Mouse (Mus musculus): ENCODE results near the gene Rhoa. TPM values are rescaled to one million over a fixed set of nuclear protein-coding genes. Genes with fewer than 3 reads are reported as not detected.
"Not testable (repeated sequence)": the region's sequence is repeated elsewhere in the genome, so short reads cannot be mapped to it uniquely, and the experiment has no call there.

Gene Rhoa
- polyA plus RNA-seq, 1 experiment from 2014 or later: 151 TPM

DNA sequence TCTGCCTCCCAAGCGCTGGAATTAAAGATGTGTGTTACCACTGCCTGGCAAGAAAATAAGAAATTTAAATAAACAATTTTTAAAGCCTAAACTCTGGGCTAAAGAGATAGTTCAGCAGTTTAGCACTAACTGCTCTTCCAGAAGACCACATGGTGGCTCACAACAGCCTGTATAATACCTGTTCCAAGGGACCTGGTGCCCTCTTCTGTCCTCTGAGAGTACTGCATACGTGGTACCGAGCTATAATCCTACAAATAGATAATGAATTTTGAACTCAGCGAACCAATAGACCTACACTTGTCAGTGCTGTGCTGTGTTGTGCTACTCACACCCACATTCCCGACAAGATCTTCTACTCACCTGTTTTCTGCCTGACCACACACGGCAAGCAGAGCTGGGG, 21.5 kb upstream of the Rhoa start:
- Histone ChIP-seq H3K4me2 (ENCODE audit: low read depth, low read length) (no peak overlapping the region), H3K4me3 (ENCODE audit: low read depth, low read length) (no peak overlapping the region), H3K4me1 (ENCODE audit: control insufficient read depth, insufficient read depth, low read length) (no peaks in the 10 kb centered on the region; the same call in 1 of the 2 replicates), H3K27ac (ENCODE audit: low read depth, low read length) (no peak overlapping the region), H3K9ac (replicated peaks; ENCODE audit: low read depth, low read length) (no peak overlapping the region), H3K36me3 (ENCODE audit: control insufficient read depth, insufficient read depth, low read length) (no peaks in the 10 kb centered on the region), H3K9me3 (ENCODE audit: control insufficient read depth, low read length) (no peaks in the 10 kb centered on the region), H3K27me3 (ENCODE audit: control insufficient read depth, insufficient read depth, low read length) (no peaks in the 10 kb centered on the region)
- 13% methylated on average over 6 of the region's 6 CpGs for WGBS
- ATAC-seq (ENCODE audit: low read depth): peak; percentile 76; the same call in 1 of the 2 replicates

DNA sequence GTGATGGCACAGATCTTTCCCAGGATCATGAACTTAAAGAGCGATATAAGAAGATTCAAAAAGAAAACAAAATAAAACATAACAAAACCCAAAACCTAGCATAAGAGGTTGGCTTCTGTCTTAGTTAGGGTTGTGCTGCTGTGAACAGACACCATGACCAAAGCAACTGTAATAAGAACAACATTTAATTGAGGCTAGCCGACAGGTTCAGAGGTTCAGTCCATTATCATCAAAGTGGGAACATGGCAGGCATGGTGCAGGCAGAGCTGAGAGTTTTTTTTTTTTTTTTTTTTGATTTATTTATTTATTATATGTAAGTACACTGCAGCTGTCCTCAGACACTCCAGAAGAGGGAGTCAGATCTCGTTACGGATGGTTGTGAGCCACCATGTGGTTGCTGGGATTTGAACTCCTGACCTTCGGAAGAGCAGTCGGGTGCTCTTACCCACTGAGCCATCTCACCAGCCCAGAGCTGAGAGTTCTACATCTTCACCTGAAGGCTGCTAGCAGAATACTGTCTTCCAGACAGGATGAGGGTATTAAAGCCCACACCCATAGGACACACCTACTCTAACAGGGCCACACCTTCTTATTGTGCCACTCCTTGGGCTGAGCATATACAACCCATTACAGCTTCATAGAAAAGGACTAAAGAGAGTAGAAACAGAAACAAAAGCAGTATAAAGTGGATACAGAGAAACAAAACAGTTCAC, 18.2 kb upstream of the Rhoa start:
- not testable (repeated sequence) for ATAC-seq (ENCODE audit: low read depth); H3K27ac ChIP-seq (ENCODE audit: low read depth, low read length); H3K4me2 ChIP-seq (ENCODE audit: low read depth, low read length); H3K9me3 ChIP-seq (ENCODE audit: control insufficient read depth, low read length); H3K9ac ChIP-seq (replicated peaks; ENCODE audit: low read depth, low read length); H3K4me3 ChIP-seq (ENCODE audit: low read depth, low read length); H3K36me3 ChIP-seq (ENCODE audit: control insufficient read depth, insufficient read depth, low read length); H3K4me1 ChIP-seq (ENCODE audit: control insufficient read depth, insufficient read depth, low read length); H3K27me3 ChIP-seq (ENCODE audit: control insufficient read depth, insufficient read depth, low read length)
- WGBS: 82% methylated on average over 5 of the region's 6 CpGs

DNA sequence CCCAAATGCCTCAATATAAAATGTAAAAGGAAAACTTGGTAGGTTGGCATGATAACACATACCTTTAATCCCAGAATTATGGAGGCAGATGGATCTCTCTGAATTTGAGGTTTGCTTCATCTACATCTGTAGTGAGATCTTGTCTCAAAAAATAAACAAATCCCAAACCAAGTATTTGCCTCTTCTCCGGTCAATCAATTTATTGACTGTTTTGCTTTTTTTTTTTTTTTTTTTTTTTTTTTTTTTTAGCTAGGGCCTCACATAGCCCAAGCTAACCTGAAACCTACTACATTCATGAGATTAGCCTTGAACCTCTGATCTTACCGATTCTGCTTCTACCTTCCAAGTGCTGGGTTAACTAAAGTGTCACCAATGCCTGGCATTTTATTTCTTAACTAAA, 16.6 kb upstream of the Rhoa start:
- 66% methylated on average over 2 of the region's 2 CpGs for WGBS
- peak overlapping the region; percentile 91; the same call in 1 of the 2 replicates for H3K27ac ChIP-seq (ENCODE audit: low read depth, low read length)
- H3K9me3 ChIP-seq (ENCODE audit: control insufficient read depth, low read length): no peaks in the 10 kb centered on the region
- H3K9ac ChIP-seq (replicated peaks; ENCODE audit: low read depth, low read length): peak overlapping the region; percentile 76
- H3K4me1 ChIP-seq (ENCODE audit: control insufficient read depth, insufficient read depth, low read length): peaks cover 8% of the 10 kb centered on the region; the same call in 1 of the 2 replicates
- H3K27me3 ChIP-seq (ENCODE audit: control insufficient read depth, insufficient read depth, low read length): no peaks in the 10 kb centered on the region
- no peak for ATAC-seq (ENCODE audit: low read depth)
- H3K4me3 ChIP-seq (ENCODE audit: low read depth, low read length): peak overlapping the region; percentile 52
- peak overlapping the region; percentile 52 for H3K4me2 ChIP-seq (ENCODE audit: low read depth, low read length)
- H3K36me3 ChIP-seq (ENCODE audit: control insufficient read depth, insufficient read depth, low read length): peaks cover 5% of the 10 kb centered on the region; the same call in 1 of the 2 replicates

DNA sequence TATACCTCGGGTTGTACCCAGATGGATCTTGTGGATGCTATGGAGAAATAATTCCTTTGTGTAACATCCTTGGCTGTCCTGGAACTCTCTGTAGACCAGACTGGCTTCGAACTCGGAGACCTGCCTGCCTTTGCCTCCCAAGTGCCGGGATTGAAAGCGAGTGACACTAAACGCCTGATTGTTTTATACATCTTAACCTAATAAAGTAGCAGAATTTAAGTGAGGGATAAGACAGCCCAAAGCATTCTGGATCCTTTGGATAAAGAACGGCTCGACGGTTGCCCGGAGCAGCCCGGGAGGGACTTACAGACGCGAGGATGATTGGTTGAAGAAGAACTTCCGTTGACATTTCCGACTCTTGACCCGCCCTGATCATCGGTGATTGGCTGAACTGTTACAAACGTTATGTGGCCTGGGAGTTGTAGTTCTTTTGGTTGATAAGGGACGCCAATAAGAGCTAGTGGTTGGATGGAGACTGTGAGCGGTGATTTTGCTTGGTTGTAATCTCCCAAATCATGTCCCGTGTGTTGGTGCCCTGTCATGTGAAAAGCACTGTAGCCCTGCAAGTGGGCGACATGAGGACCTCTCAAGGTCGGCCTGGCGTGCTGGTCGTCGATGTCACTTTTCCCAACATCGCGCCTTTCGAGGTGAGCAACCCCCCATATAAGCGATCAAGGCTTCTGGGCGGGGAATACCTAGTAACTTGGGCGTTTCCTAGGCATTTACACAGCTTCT, 15.7 kb upstream of the Rhoa start, which contains the start of gene Nicn1:
Gene Nicn1 (plus strand): TSS at position 414 of the 735 bp plus-strand sequence.
- H3K9me3 ChIP-seq (ENCODE audit: control insufficient read depth, low read length): no peaks in the 10 kb centered on the region
- under 1% methylated on average over 32 of the region's 32 CpGs for WGBS

DNA sequence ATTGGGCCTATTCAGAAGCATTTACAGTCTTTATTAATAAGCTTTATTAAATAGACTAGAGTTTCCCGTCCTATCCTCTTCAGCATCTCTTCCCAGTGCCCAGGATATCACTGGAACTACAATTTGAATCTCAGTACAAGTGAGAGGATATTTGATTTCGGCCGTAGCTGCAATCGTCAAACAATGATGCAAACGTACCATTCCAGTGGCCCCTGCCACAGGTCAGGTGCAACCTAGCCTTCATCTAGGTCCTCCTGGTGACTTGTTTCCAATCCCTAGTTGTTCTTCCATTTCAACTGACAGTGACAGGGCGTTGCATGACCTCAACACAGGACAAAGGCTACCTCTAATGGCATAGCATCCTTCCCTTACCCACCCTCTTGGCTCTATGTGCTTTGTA, 15.2 kb upstream of the Rhoa start:
- Histone ChIP-seq H3K4me2 (ENCODE audit: low read depth, low read length) (peak overlapping the region; percentile 52), H3K27me3 (ENCODE audit: control insufficient read depth, insufficient read depth, low read length) (no peaks in the 10 kb centered on the region), H3K9me3 (ENCODE audit: control insufficient read depth, low read length) (no peaks in the 10 kb centered on the region), H3K4me1 (ENCODE audit: control insufficient read depth, insufficient read depth, low read length) (peaks cover 8% of the 10 kb centered on the region; the same call in 1 of the 2 replicates), H3K4me3 (ENCODE audit: low read depth, low read length) (peak overlapping the region; percentile 52), H3K27ac (ENCODE audit: low read depth, low read length) (peak overlapping the region; percentile 77), H3K9ac (replicated peaks; ENCODE audit: low read depth, low read length) (peak overlapping the region; percentile 76), H3K36me3 (ENCODE audit: control insufficient read depth, insufficient read depth, low read length) (peaks cover 18% of the 10 kb centered on the region; the same call in 1 of the 2 replicates)
- no peak for ATAC-seq (ENCODE audit: low read depth)
- WGBS: 45% methylated on average over 6 of the region's 6 CpGs

More for the DNA sequence above, 15.7 kb upstream of the Rhoa start, which contains the start of gene Nicn1:
- ATAC-seq (ENCODE audit: low read depth): peak; percentile 96
- Histone ChIP-seq H3K36me3 (ENCODE audit: control insufficient read depth, insufficient read depth, low read length) (peaks cover 13% of the 10 kb centered on the region; the same call in 1 of the 2 replicates), H3K9ac (replicated peaks; ENCODE audit: low read depth, low read length) (peak within 1 kb of the TSS; percentile 76), H3K4me3 (ENCODE audit: low read depth, low read length) (peak within 1 kb of the TSS; percentile 52), H3K4me2 (ENCODE audit: low read depth, low read length) (peak within 1 kb of the TSS; percentile 52), H3K27me3 (ENCODE audit: control insufficient read depth, insufficient read depth, low read length) (no peaks in the 10 kb centered on the region), H3K4me1 (ENCODE audit: control insufficient read depth, insufficient read depth, low read length) (peaks cover 8% of the 10 kb centered on the region; the same call in 1 of the 2 replicates), H3K27ac (ENCODE audit: low read depth, low read length) (peak within 1 kb of the TSS; percentile 91)

DNA sequence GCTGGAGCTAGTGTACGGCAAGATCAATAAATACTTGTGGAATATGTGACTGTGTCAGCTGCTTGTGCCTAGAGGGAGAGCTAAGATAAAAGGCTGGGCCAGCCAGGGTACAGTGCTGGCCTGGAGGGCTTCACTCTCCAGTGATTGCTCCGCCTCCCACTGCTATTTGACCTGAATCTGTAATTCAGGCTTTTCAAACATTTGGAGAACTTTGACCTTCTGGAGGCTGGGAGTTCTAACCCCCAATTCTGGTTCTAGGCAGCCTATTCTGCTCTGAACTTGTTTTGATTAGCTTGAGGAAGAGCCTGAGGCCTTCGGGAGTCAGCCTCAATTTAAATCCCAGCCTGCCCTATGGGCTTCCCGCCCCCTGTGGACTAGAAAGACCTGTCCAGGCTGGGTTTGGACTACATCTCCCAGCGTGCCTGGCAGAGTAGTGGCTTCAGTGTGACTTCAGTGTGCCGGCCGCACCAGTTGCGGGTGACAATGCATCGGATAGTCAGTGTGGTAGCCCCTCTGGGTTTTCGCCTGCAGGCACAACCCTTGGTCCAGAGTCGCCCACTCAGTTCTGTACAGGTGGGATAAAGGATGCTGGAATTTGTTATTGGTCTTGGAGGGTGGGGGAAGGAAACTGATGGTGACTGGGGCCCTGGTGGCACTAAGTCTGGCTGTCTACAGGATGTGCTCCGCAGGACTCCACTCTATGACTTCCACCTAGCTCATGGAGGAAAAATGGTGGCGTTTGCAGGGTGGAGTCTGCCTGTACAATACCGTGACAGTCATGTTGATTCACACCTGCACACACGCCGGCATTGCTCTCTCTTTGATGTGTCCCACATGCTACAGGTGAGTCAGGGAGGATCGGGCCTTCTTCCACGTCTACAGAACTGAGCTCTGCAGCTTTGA, 9.2 kb upstream of the Rhoa start, which contains the start of gene Amt:
Gene Amt (plus strand): TSS at position 401 of the 903 bp plus-strand sequence.
- peaks cover 32% of the 10 kb centered on the region for H3K36me3 ChIP-seq (ENCODE audit: control insufficient read depth, insufficient read depth, low read length)
- peak within 1 kb of the TSS; percentile 30 for H3K4me2 ChIP-seq (ENCODE audit: low read depth, low read length)
- 20% methylated on average over 18 of the region's 18 CpGs for WGBS
- H3K4me3 ChIP-seq (ENCODE audit: low read depth, low read length): peak within 1 kb of the TSS; percentile 20; the same call in 1 of the 2 replicates
- peaks cover 3% of the 10 kb centered on the region; the same call in 1 of the 2 replicates for H3K4me1 ChIP-seq (ENCODE audit: control insufficient read depth, insufficient read depth, low read length)
- H3K27ac ChIP-seq (ENCODE audit: low read depth, low read length): no peak within 1 kb of the TSS
- ATAC-seq (ENCODE audit: low read depth): peak; percentile 42; the same call in 1 of the 2 replicates
- H3K27me3 ChIP-seq (ENCODE audit: control insufficient read depth, insufficient read depth, low read length): no peaks in the 10 kb centered on the region
- no peaks in the 10 kb centered on the region for H3K9me3 ChIP-seq (ENCODE audit: control insufficient read depth, low read length)
- H3K9ac ChIP-seq (replicated peaks; ENCODE audit: low read depth, low read length): no peak within 1 kb of the TSS

DNA sequence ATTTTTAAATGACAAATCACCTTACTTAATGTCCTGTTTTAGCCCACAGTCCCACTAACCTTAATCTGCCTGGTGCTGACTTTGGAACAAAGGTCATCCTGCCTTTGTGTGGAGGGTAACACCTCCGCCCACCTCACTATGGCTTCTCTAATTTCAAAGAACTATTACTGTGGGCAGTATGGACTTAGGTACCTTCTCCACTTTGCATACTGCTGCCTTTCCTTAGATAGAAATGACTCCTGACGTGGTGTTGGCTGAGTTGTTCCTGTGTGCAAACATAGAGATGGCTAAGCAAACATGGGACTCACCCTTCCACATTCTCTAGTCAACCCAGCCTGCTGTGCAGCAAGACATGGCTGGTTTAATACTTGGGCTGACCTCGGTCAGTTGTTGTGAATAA, 4.1 kb upstream of the Rhoa start:
- H3K27ac ChIP-seq (ENCODE audit: low read depth, low read length): no peak overlapping the region
- 82% methylated on average over 3 of the region's 3 CpGs for WGBS
- H3K27me3 ChIP-seq (ENCODE audit: control insufficient read depth, insufficient read depth, low read length): no peaks in the 10 kb centered on the region
- H3K36me3 ChIP-seq (ENCODE audit: control insufficient read depth, insufficient read depth, low read length): peaks cover 21% of the 10 kb centered on the region
- no peak for ATAC-seq (ENCODE audit: low read depth)
- H3K9me3 ChIP-seq (ENCODE audit: control insufficient read depth, low read length): no peaks in the 10 kb centered on the region
- peaks cover 6% of the 10 kb centered on the region; the same call in 1 of the 2 replicates for H3K4me1 ChIP-seq (ENCODE audit: control insufficient read depth, insufficient read depth, low read length)
- H3K9ac ChIP-seq (replicated peaks; ENCODE audit: low read depth, low read length): no peak overlapping the region
- no peak overlapping the region for H3K4me2 ChIP-seq (ENCODE audit: low read depth, low read length)
- no peak overlapping the region for H3K4me3 ChIP-seq (ENCODE audit: low read depth, low read length)

DNA sequence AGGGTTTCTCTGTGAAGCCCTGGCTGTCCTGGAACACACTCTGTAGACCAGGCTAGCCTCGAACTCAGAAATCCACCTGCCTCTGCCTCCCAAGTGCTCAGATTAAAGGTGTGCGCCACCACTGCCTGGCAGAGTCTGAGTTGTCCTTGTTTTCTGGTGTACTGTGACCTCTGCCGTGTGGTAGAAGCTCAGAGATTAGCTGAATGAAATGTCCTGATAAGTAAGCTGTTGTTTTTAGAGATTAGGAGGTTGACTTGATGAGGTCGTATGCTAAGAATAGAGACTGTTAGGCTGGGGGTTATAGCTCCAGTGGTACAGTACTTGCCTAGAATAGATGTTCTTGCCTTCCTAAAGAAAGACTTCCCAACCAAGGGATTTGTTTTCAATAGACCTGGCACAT, 1.2 kb upstream of the Rhoa start:
- WGBS: 94% methylated on average over 4 of the region's 4 CpGs
- ATAC-seq (ENCODE audit: low read depth): no peak
- peak overlapping the region; percentile 62 for H3K9ac ChIP-seq (replicated peaks; ENCODE audit: low read depth, low read length)

More for the DNA sequence above, 1.2 kb upstream of the Rhoa start:
- no peak overlapping the region for H3K27ac ChIP-seq (ENCODE audit: low read depth, low read length)
- peak overlapping the region; percentile 73 for H3K4me2 ChIP-seq (ENCODE audit: low read depth, low read length)
- peaks cover 21% of the 10 kb centered on the region for H3K36me3 ChIP-seq (ENCODE audit: control insufficient read depth, insufficient read depth, low read length)
- peaks cover 28% of the 10 kb centered on the region for H3K4me1 ChIP-seq (ENCODE audit: control insufficient read depth, insufficient read depth, low read length)
- H3K27me3 ChIP-seq (ENCODE audit: control insufficient read depth, insufficient read depth, low read length): no peaks in the 10 kb centered on the region
- no peaks in the 10 kb centered on the region for H3K9me3 ChIP-seq (ENCODE audit: control insufficient read depth, low read length)
- peak overlapping the region; percentile 90 for H3K4me3 ChIP-seq (ENCODE audit: low read depth, low read length)

All from neural tube, embryonic 14.5 days (tissue).